Mouse (Mus musculus) forebrain, embryonic 13.5 days (tissue): Measurements from ENCODE around the gene Fam204a. TPM values are rescaled to one million over a fixed set of nuclear protein-coding genes. Genes with fewer than 3 reads are reported as not detected.

ENCODE experiments used
- ATAC-seq: fragments of 200-750 bp; cut with Nextera tagmentation; 2 replicates; pipeline ENCODE4 v1.8.0; 2017
- H3K27ac ChIP-seq: fragments of 300-500 bp; sonication (generic); 2 replicates; pipeline ENCODE4 v1.5.1; 2015; ENCODE audit warnings: inconsistent platforms, mild to moderate bottlenecking, moderate library complexity
- H3K27me3 ChIP-seq: fragments of 300-500 bp; sonication (generic); 2 replicates; pipeline ENCODE4 v1.6.1; 2015; ENCODE audit warnings: mild to moderate bottlenecking, inconsistent platforms
- H3K36me3 ChIP-seq: fragments of 300-500 bp; sonication (generic); 2 replicates; pipeline ENCODE4 v1.6.1; 2015; ENCODE audit warnings: mild to moderate bottlenecking, inconsistent platforms; ENCODE audit not compliant: poor library complexity, severe bottlenecking
- H3K4me1 ChIP-seq: fragments of 300-500 bp; sonication (generic); 2 replicates; pipeline ENCODE4 v1.6.1; 2015; ENCODE audit warnings: inconsistent platforms
- H3K4me2 ChIP-seq: fragments of 300-500 bp; sonication (generic); 2 replicates; pipeline ENCODE4 v1.6.1; 2015; ENCODE audit warnings: inconsistent platforms, mild to moderate bottlenecking, moderate library complexity
- H3K4me3 ChIP-seq: fragments of 300-500 bp; sonication (generic); 2 replicates; pipeline ENCODE4 v1.5.1; 2015; ENCODE audit warnings: mild to moderate bottlenecking, inconsistent platforms
- H3K9ac ChIP-seq: fragments of 300-500 bp; sonication (generic); 2 replicates; pipeline ENCODE4 v1.6.1; 2015; ENCODE audit warnings: mild to moderate bottlenecking, inconsistent platforms
- H3K9me3 ChIP-seq: fragments of 300-500 bp; sonication (generic); replicated peaks from 2 replicates; pipeline ENCODE4 v1.6.1; 2016; ENCODE audit warnings: inconsistent platforms
- WGBS: fragments of 180-500 bp; shearing (Covaris S2); methylation state at CpG from one replicate; pipeline ENCODE4 v1.1.7; 2015; 5-methylcytosine and 5-hydroxymethylcytosine counted together
- polyA plus RNA-seq: library from polyadenylated mRNA; unstranded; fragments of >200 nt; fragmentation: Nextera tagmentation; extraction: Ambion mirVana; gene quantifications from 2 replicates; pipeline ENCODE4 v1.2.1, GENCODE M21; 2015

The Fam204a gene
- polyA plus RNA-seq = 62.9 and 67.2 TPM in 2 replicates

- Histone ChIP-seq H3K36me3 (no peaks in the 10 kb centered on the region), H3K27me3 (0 out of 2 replicates have a peak, but pooled peaks cover 3% of the 10 kb centered on the region), H3K27ac (peak within 1 kb of the TSS; percentile 95), H3K9me3 (no peaks in the 10 kb centered on the region), H3K4me3 (peak within 1 kb of the TSS; percentile 81), H3K4me2 (peak within 1 kb of the TSS; percentile 60), H3K4me1 (peaks cover 12% of the 10 kb centered on the region), H3K9ac (peak within 1 kb of the TSS; percentile 91)
- under 1% methylated on average over 64 of the region's 68 CpGs for WGBS
- ATAC-seq = peak; percentile 100
Measured at GRCm38 (mm10) chr19:60225899-60226844, at the start of gene Fam204a. Gene Fam204a, minus strand, starts transcription at chr19:60226701.

- no peaks in the 10 kb centered on the region for H3K27me3 ChIP-seq
- no peak overlapping the region for H3K9ac ChIP-seq
- H3K27ac ChIP-seq = no peak overlapping the region
- H3K9me3 ChIP-seq = no peaks in the 10 kb centered on the region
- no peak for ATAC-seq
- WGBS = 71% methylated on average over 1 of the region's 1 CpGs
- no peak overlapping the region for H3K4me2 ChIP-seq
- H3K4me3 ChIP-seq = no peak overlapping the region
- H3K4me1 ChIP-seq = no peaks in the 10 kb centered on the region
- H3K36me3 ChIP-seq = no peaks in the 10 kb centered on the region
Measured at GRCm38 (mm10) chr19:60265789-60266188, 39.3 kb upstream of the Fam204a start.

GRCm38 (mm10) chr19:60260689-60261088 is 34.2 kb upstream of the Fam204a start:
- Histone ChIP-seq H3K4me2 (no peak overlapping the region), H3K4me1 (no peaks in the 10 kb centered on the region), H3K9ac (no peak overlapping the region), H3K27me3 (no peaks in the 10 kb centered on the region), H3K36me3 (no peaks in the 10 kb centered on the region), H3K27ac (no peak overlapping the region), H3K4me3 (no peak overlapping the region), H3K9me3 (no peaks in the 10 kb centered on the region)
- WGBS = 57% methylated on average over 5 of the region's 5 CpGs
- no peak for ATAC-seq

GRCm38 (mm10) chr19:60252021-60252420 is 25.5 kb upstream of the Fam204a start:
- no peak for ATAC-seq
- Histone ChIP-seq H3K36me3 (no peaks in the 10 kb centered on the region), H3K27ac (no peak overlapping the region), H3K27me3 (0 out of 2 replicates have a peak, but pooled peaks cover 2% of the 10 kb centered on the region), H3K4me2 (no peak overlapping the region), H3K9ac (no peak overlapping the region), H3K9me3 (no peaks in the 10 kb centered on the region), H3K4me3 (no peak overlapping the region), H3K4me1 (no peaks in the 10 kb centered on the region)
- WGBS = 46% methylated on average over 2 of the region's 2 CpGs

GRCm38 (mm10) chr19:60251197-60251596 is 24.7 kb upstream of the Fam204a start:
- ATAC-seq = no peak
- Histone ChIP-seq H3K4me3 (no peak overlapping the region), H3K36me3 (no peaks in the 10 kb centered on the region), H3K4me2 (no peak overlapping the region), H3K9me3 (no peaks in the 10 kb centered on the region), H3K4me1 (no peaks in the 10 kb centered on the region), H3K27me3 (0 out of 2 replicates have a peak, but pooled peaks cover 2% of the 10 kb centered on the region), H3K9ac (no peak overlapping the region), H3K27ac (no peak overlapping the region)
- WGBS = 52% methylated on average over 9 of the region's 9 CpGs

GRCm38 (mm10) chr19:60245250-60245649 is 18.7 kb upstream of the Fam204a start:
- 78% methylated on average over 3 of the region's 3 CpGs for WGBS
- no peaks in the 10 kb centered on the region for H3K9me3 ChIP-seq
- no peak for ATAC-seq
- no peaks in the 10 kb centered on the region for H3K27me3 ChIP-seq
- H3K36me3 ChIP-seq = no peaks in the 10 kb centered on the region
- no peak overlapping the region for H3K27ac ChIP-seq
- peaks cover 13% of the 10 kb centered on the region; the same call in 1 of the 2 replicates for H3K4me1 ChIP-seq
- H3K9ac ChIP-seq = no peak overlapping the region
- H3K4me3 ChIP-seq = no peak overlapping the region
- H3K4me2 ChIP-seq = no peak overlapping the region

- Histone ChIP-seq H3K27me3 (no peaks in the 10 kb centered on the region), H3K4me2 (no peak overlapping the region), H3K4me1 (peaks cover 13% of the 10 kb centered on the region; the same call in 1 of the 2 replicates), H3K4me3 (no peak overlapping the region), H3K36me3 (no peaks in the 10 kb centered on the region), H3K27ac (no peak overlapping the region), H3K9me3 (no peaks in the 10 kb centered on the region), H3K9ac (no peak overlapping the region)
- 25% methylated on average over 7 of the region's 7 CpGs for WGBS
- ATAC-seq = peak; percentile 38; the same call in 1 of the 2 replicates
Measured at GRCm38 (mm10) chr19:60242620-60243019, 16.1 kb upstream of the Fam204a start.

GRCm38 (mm10) chr19:60241916-60242602 is 15.6 kb upstream of the Fam204a start:
- no peak overlapping the region for H3K9ac ChIP-seq
- H3K36me3 ChIP-seq = no peaks in the 10 kb centered on the region
- H3K9me3 ChIP-seq = no peaks in the 10 kb centered on the region
- no peak overlapping the region for H3K4me3 ChIP-seq
- WGBS = 58% methylated on average over 7 of the region's 7 CpGs
- no peak overlapping the region for H3K4me2 ChIP-seq
- peak; percentile 19; the same call in 1 of the 2 replicates for ATAC-seq
- H3K27me3 ChIP-seq = no peaks in the 10 kb centered on the region
- peaks cover 13% of the 10 kb centered on the region; the same call in 1 of the 2 replicates for H3K4me1 ChIP-seq
- H3K27ac ChIP-seq = no peak overlapping the region

- Histone ChIP-seq H3K9ac (no peak overlapping the region), H3K9me3 (no peaks in the 10 kb centered on the region), H3K4me2 (no peak overlapping the region), H3K27me3 (0 out of 2 replicates have a peak, but pooled peaks cover 3% of the 10 kb centered on the region), H3K4me1 (peaks cover 3% of the 10 kb centered on the region; the same call in 1 of the 2 replicates), H3K4me3 (no peak overlapping the region), H3K36me3 (no peaks in the 10 kb centered on the region), H3K27ac (no peak overlapping the region)
- WGBS = 87% methylated on average over 2 of the region's 2 CpGs
- ATAC-seq = no peak
Measured at GRCm38 (mm10) chr19:60231542-60231941, 5.0 kb upstream of the Fam204a start.

GRCm38 (mm10) chr19:60226845-60227235 is 339 bp upstream of the Fam204a start:
- peak; percentile 41; the same call in 1 of the 2 replicates for ATAC-seq
- Histone ChIP-seq H3K9ac (no peak overlapping the region), H3K27me3 (0 out of 2 replicates have a peak, but pooled peaks cover 3% of the 10 kb centered on the region), H3K9me3 (no peaks in the 10 kb centered on the region), H3K27ac (no peak overlapping the region), H3K36me3 (no peaks in the 10 kb centered on the region), H3K4me1 (peaks cover 12% of the 10 kb centered on the region), H3K4me2 (peak overlapping the region; percentile 60), H3K4me3 (peak overlapping the region; percentile 81)
- 49% methylated on average over 8 of the region's 8 CpGs for WGBS

GRCm38 (mm10) chr19:60219395-60219794 is 7.1 kb downstream of the Fam204a start:
- Histone ChIP-seq H3K36me3 (no peaks in the 10 kb centered on the region), H3K27me3 (no peaks in the 10 kb centered on the region), H3K4me1 (peaks cover 11% of the 10 kb centered on the region), H3K4me2 (no peak overlapping the region), H3K27ac (no peak overlapping the region), H3K4me3 (no peak overlapping the region), H3K9me3 (no peaks in the 10 kb centered on the region), H3K9ac (no peak overlapping the region)
- ATAC-seq = no peak
- WGBS = 82% methylated on average over 7 of the region's 7 CpGs

- Histone ChIP-seq H3K36me3 (no peaks in the 10 kb centered on the region), H3K4me1 (peaks cover 11% of the 10 kb centered on the region), H3K4me2 (no peak overlapping the region), H3K9me3 (no peaks in the 10 kb centered on the region), H3K27ac (no peak overlapping the region), H3K27me3 (no peaks in the 10 kb centered on the region), H3K4me3 (no peak overlapping the region), H3K9ac (no peak overlapping the region)
- WGBS = 54% methylated on average over 2 of the region's 2 CpGs
- no peak for ATAC-seq
Measured at GRCm38 (mm10) chr19:60217985-60218384, 8.5 kb downstream of the Fam204a start.
